Mouse (Mus musculus) cerebellum, adult 11-12 months (tissue): ENCODE results near the gene Plvap.
A peak's percentile ranks its signal among the peaks of the same experiment; 100 is the strongest.

Experiments
- DNase-seq: peaks from one replicate; pipeline ENCODE4 v3.0.0; 2022

The Plvap gene

DNA sequence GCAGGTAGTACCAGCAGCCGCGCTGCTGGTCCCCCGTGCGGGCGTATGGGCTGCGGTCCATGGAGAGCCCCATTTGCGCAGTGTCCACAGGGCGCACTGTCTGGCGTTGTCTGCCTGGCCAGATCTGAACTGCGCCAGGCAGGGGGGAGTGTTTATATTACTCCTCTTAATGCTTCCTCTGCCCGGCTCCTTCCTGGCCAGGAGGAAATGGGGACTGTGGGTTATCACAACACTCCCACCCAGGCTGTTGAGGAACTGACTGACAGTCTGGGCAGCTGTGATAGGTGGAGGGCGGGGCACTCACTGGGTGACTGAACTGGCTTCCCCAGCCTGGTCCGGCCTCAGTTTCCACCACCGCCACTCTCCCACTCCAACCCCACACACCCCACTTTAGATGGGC, at the start of gene Plvap:
TSS of gene Plvap (minus strand) at position 109 of the 400 bp plus-strand sequence.
- DNase-seq, result no peak

DNA sequence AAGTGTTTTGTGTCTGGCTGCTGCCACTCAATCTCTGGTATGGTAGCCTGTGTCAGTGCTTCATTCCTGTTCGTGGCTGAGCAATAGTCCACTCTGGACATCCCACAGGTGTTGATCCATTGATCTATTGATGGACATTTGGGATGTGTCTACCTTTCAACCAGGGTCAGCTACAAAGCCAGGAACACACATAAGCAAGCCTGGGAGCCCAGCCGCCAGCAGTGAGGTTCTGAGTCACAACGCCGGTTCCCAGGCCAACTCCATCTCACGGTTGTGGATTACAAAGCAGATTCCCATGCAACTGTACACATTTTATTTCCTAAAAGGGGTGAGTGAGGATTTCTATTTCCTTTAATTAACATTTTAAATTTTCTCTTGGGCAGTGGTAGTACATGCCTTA, 49.2 kb upstream of the Plvap start:
- DNase-seq, result no peak

DNA sequence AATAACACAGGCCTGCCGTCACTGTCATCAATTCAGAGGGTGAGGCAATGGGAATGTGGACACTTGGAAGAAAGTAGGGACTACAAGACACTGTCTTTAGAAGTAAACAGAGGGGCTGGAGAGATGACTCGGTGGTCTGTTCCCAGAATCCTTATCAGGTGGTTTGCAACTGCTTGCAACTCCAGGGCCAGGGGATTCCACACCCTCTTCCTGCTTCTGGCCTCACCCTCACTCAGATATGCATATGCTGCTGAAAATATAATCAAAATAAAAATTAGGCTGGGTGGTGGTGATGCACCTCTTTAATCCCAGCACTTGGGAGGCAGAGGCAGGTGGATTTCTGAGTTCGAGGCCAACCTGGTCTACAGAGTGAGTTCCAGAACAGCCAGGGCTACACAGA, 48.5 kb upstream of the Plvap start:
- DNase-seq, result no peak

DNA sequence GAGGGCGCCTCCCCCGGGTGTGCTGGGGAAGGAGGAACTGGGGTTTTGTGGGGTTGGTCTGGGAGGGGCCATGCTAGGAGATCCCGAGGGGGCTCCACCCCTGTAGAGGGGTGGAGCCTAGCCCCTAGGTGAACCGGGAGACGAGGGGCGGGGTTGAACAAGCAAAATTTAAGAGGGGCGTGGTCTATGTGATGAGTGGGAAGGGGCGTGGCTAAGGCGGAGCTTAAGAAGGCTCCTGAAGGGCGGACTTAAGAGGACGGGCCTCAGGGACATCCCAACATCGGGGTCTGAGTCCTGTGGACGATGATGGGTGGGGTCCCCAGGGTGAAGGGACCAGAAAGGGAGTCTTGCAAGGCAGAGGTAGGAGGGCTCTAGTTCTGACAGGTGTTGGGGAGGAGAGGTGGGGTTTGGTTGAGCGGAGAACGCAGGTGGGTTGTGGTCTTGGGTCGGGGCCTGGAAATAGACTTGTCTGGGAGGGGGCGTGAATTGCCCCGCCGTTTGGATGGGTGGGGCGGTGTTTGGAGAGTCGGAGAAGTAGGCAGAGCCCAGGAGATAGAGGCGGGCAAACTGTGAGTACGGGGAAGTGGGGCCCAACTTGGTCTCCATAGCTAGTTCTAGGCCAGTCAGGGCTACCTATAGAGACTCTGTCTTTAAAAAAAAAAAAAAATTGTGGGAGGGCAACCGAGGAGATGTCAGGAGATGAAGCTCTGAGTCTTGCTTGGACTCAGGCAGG, 47.6 kb upstream of the Plvap start:
- no peak for DNase-seq

DNA sequence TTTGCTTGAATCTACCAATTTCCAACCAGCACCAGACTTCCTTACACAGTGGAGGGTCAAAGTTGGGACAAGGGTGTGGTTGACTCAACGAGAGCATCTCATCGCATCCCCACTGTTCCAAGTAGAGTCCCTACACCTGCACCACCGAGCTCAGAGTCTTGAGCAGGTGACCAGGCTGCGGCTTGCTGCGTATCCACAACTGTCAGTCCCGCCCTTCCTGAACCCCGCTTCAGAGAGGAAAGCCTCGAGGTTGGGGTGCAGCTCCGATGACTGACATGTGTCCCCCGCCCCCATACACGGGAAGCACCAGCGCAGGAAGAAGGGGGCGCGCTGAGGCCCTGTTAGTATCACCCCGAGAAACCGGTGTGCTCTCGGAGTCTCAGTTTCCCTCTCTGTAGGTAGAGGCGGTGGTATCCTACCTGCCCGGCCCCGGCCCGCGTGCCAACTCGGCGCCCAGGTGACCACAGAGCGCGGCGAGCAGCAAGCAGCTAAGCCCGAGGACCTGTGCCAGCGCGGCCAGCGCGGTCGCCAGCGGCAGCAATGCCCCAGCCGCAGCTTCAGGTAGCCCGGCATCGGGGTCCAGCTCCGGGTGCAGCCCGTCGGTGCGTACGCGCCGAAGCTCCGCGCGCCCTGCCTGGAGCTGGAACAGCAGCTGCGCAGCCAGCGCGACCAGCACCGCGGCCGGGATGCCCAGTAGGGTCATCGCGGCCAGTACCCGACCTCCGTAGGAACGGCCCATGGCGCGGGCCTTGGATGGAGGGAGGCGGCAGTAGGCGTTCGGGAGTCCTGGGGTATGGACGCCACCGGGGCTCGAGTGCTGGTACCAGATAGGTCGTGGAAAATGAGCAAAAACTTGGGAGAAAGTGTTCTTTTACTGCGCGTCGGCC, 46.8 kb upstream of the Plvap start, which contains the start of gene Tmem221:
TSS of gene Tmem221 (minus strand) at position 801 of the 887 bp plus-strand sequence.
- DNase-seq, result no peak

DNA sequence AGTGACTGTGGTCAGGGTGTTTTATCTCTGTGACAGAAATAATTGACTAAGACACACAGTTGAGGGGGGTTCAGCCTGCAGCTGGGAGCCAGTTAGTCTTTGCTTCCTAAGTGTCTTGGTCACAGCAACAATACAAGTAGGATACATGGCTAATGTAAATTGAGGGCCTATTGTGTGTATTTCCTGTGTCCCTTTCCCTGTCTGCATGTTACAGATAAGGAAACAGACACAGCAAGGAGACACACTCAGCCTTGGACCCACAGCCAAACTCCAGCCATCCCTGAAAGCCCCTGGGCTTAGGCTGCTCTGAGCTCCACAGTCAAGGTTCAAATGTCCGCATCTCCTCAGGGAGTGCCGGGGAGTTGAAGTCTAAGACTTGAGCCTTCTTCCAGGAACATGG, 43.1 kb upstream of the Plvap start:
- DNase-seq, result no peak

DNA sequence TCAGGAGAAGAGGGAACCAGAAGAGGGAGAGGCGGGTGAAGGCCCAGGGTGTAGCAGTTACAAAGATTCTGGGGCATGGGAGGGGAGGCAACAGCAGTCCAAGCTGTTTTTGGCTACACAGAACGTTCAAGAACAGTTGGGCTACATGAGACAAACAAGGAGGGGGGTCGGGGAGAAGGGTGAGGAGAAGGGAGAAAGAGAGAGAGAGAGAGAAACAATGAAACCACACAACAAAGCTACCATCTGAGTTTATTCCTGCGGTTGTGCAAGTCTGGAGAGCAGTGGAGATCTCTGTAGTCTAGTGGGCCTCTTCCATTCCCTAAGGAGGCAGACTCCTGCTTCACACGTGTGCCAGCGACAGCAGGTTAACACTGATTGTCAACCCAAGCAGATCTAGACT, 42.4 kb upstream of the Plvap start:
- DNase-seq, result no peak

DNA sequence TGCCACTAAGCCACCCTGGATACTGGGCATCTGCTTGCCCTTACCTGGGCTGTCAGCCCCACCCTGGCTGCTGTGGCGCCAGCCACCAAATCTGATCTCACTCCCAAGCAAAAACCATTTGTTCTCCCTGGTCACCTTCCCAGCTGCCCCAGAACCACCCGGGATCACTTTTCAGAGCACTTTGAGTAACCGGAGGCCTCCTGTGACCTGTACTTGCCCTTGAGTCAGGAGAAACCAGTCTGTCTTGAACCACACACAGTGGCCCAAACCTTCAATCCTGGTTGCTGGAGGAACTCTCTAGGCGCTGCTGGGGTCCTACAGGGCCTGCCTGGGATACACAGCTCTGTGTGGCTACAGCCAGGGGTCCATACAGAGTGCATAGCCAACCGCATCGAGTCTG, 41.2 kb upstream of the Plvap start:
- DNase-seq, result no peak

DNA sequence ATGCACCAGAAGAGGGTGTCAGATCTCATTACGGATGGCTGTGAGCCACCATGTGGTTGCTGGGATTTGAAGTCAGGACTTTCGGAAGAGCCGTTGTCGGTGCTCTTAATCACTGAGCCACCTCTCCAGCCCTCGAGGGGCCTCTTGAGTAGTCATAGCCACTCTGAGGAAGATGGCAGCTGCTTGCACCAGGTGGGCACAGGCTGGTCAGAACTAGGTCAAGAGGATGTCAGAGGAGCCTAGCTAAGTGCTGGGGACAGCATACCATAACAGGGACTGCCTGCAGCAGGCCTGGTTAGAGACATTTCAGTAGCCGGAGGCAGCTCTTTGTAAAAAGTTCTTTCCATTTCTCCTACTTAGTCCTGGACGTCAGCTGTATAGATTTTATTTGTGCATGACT, 39.2 kb upstream of the Plvap start:
- DNase-seq, result no peak

DNA sequence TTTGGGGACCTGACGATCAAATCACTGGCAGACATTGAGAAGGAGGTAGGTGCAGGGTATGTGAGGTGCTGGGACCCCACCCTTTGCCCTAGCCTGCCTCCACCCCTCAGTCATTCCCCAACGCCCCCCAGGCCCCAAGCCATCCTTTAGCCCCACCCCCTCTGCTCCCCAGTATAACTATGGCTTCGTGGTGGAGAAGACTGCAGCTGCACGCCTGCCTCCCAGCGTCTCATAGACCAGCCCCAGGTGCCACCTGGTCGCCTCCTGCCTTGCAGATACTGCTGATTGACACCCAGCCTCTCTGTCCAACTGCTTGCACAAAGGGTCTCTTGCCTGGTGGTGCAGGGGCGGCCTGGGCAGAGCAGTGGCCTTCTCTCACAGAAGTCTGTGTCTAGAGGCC, 36.0 kb upstream of the Plvap start:
- no peak for DNase-seq

DNA sequence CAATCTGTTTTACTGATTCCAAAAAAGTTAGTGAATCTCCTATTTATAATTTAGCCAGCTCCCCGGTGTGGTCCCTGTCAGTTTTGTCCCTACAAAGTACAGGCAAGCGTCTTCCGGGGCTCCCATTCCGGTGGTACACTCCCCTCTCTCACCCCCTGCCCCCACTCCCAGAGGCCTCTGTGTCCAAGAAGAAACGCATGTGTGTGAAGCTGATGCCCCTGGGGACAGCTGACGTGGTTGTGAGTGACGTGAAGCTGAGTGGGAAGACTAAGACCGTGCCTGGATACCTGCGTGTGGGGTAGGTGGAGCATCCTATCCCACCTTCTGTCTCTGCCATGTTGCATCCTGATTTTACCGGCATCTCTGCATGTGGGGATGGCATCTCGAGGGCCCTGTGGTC, 33.5 kb upstream of the Plvap start:
- no peak for DNase-seq

DNA sequence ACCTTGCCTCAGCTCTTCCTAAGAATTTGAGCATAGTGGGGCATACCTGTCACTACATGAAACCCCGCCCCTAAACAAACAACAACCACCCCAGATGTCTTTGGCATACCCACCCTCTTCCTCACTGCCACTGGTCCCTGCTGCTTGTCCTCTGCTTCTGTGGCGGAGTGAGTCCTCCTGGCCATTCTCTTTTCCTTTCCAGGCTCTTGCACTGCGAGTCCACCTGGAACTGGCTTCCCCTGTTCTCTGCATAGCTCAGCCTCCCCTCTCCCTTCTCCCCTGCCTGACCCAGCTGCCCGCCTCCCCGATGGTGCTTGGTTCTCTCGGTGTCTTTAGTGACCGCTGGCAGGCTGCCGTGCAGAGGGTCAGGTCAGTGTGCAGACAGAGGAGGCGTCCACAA, 32.2 kb upstream of the Plvap start:
- peak; percentile 54 for DNase-seq

DNA sequence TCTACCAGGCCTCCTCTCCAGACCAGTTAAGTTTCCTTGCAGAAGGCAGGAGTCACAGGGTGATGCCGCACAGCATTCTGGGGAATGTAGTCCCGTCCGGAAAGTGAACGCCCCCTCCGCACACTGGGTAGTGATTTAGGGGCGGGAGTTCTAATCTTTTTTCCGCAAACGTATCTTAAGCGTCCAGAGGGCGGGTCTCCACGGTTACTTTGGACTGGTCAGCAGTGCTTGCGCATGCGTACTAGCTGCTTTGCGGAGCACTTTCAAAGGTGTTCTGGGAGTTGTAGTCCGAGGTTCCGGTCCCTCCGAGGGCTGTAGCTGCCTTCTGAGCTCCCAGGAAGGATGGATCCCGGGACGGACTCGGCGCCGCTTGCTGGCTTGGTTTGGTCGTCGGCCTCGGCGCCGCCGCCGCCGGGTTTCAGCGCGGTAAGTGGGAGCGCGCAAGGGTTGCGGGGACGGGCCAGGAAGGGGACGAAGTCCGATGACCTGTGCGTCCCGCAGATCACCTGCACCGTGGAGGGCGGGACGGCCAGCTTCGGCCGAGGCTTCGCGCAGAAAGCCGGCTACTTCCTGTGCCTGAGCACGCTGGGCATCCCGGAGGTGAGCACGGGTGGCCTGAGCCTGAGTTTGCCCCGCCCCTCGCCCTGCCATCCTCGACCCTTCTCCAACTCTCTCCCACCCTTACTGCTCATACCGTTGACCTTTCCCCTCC, 31.2 kb upstream of the Plvap start, which contains the start of gene Mvb12a:
TSS of gene Mvb12a (plus strand) at position 291 of the 712 bp plus-strand sequence.
- peak; percentile 99 for DNase-seq

DNA sequence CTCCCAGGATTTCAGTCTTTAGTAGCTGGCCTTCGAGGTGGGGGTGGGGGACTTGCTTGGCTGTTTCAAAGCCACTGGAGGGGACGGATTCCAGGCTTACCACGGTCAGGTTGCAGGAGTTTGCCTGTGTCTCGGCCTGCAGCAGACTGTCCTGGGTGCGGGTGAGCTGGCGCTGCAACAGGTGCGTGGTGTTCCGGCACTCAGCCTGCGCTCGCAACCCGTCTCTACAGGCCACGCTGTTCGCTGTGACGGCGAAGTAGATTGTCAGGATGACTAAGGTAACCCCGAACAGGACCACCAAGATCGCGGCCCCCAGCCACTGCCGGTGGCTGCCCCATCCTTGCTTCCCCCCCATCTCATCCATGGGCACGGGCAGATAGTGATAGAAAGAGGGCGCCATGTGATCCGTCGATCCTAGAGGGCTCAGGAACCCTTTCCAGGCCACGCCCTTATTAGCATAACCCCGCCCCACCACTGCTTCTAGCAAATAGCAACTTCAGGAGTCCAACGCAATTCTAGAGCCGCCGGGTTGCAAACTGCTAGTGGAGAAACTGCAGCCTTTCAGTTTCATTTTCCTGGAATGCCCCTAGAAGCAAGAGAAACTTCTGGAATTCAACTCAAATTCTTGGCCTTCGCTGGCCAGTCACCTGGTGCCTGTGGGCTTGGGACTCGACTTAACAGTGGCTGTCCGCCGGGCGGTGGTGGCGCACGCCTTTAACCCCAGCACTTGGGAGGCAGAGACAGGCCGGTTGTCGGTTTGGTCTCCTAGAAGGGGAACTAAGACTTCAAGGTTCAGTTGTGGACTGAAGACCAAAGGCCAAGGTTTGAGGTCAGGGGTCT, 25.7 kb upstream of the Plvap start, which contains the start of gene Bst2:
TSS of gene Bst2 (minus strand) at position 429 of the 840 bp plus-strand sequence.
- DNase-seq, result no peak

DNA sequence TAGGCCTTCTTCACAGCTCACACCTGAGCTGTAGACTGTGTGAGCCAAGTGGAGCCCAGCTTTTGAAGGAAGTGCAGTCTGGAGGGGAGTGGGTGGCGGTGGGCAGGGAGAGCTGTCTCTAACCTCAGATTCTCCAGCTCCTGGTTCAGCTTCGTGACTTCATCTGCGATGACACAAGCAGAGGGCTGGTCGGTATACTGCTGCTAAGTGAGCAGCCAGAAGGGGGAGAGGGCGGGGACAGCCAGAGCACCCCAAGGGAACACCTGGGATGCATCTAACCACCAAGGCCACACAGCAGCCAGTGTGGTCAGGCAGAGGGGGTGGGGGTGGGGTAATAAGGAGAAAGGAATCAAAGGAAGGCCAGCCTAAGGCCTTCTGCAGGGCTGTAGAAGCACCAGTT, 24.1 kb upstream of the Plvap start:
- DNase-seq, result no peak

DNA sequence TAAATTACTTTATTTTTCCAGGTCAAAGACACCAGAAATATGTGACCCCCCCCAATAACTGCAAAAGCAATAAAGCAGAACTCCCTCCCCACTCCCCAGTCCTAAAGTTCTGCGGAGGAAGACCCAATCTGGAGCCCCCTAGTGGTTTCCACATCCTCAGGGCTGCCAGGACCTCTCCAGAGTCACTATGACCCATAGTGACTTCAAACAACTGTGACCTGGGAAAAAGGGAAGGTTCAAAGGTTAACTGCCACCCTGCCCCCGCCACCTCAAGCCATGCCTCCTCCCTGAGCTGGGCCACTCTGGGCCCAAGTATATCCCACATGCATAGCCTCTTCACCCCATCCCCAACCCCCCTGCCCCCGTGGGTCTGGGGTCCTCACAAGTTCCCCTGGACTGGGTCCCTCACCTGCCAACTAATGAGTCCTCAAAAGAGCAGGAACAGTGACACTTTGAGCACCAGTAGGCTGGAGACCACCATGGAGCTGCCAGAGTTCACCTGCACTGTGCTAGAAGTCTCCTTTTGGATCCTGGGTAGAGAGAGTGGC, 22.8 kb upstream of the Plvap start:
- no peak for DNase-seq

DNA sequence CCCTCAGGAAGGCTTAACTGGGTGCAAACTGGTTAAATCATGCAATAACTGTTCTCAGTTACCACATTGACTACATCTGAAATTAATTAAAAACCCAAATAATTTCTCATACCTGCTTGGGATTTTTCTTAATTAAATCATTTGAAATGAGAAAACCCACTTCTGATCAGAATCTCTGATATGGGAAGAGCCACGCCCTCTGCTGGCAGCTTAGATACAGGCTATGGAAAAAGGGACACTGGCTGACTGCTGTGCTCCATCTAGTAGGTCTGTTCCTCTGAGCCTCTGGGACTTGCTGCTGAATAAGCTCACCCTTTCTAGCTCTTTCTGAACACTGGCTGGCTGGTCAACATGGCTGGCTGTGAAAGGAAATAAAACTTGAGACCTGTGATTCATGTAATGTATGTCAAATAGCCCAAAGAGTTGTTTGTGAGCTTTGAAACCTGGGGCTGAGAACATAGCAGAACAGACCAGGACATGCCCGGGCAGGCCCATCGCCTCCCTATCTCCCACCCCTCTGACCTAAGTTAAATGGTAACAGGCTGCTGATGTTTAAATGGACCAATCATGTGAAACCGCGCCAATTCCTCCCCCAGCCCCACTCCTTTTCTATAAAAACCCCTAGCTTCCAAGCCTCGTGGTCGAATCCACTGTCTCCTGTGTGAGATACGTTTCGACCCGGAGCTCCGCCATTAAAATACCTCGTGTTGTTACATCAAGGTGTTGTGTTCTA, 19.3 kb upstream of the Plvap start:
- DNase-seq, result peak; percentile 70

DNA sequence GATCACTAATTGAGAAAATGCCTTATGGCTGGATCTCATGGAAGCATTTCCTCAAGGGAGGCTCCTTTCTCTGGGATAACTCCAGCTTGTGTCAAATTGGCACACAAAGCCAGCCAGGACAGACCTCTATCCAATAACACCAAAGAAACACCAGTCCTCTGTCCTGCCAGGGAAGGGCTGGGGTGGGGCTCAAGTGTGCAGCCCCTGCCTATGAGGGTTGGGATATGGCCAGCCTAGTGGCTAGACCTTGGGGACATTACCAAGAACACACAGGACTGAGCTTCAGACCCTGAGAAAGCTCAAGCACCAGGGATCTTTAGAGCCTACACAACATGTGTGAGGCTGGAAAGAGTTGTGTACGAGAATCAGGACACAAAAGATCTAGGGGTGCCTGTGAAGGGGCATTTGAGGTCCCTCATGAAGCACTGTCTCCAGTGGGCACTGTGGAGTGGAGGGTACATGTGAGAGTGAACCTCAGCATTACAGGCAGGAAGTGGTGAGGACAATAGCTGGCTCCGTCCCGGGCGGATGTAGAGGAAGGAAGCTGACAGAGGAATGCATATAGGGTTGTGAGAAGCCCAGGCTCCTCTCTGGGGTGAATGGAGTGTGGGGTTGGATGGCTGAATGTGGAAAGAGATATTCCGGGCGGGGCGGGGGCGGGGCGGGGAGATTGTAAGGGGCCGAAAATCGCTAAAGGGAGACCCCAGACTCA, 17.0 kb upstream of the Plvap start:
- no peak for DNase-seq

DNA sequence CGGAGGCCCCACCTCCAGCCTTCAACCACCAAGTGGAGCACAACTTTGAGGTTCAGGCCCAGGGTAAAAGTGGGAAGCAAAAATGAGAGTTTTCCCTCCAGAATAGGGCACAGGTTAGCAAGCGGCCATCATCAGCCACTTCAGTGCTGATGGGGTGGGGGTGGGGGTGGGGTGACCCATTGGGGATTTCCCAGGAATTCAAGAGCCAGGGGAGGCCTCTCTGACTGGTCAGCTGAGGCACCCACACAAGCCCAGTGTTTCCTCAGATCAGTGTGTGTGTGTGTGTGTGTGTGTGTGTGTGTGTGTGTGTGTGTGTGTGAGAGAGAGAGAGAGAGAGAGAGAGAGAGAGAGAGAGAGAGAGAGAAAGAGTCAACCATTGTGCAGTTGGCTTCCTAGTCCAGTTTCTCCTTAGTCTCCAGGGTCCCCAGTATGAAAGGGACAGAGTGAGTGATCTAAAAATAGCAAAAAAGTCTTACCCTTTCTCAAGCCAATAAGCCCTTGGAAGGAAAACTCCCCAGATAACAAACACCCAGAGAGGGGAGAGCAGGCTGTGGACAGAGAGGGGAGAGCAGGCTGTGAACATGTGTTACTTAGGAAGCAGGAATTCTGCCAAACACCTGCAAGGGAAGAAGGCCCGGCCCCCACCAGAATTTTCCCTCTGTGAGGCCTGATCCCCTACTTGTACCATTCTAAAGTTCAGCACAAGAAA, 15.8 kb upstream of the Plvap start:
- no peak for DNase-seq

DNA sequence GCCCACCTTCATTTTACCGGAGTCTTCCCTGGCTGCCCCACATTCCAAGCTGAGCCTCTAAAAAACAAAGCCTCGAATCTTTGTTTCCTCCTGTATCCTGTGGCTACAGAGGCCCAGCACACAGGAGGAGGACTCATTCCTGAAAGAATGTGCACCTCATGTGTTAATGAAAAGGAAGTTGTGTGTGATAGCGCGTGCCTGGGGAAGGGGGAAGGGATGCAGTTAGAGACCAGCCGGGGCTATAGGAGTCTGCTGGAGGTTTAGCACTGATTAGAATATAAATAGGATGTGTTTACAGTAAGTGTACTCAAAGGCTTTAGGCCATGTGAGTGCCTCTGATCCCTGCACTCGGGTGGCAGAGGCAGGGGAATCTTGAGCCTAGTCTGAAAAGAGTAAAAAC, 14.7 kb upstream of the Plvap start:
- no peak for DNase-seq
